Mouse (Mus musculus) neural tube, embryonic 14.5 days (tissue): ENCODE measurements at regions not wholly inside any gene's neighbourhood (a gene's known extent, or its start where the extent isn't known, plus 50 kb on each side); places are given as distances from the start of the nearest gene placed in this dataset.
A peak's percentile ranks its signal among the peaks of the same experiment; 100 is the strongest.

ENCODE experiments used
- ATAC-seq: fragments of 200-750 bp; cut with Nextera tagmentation; 2 replicates; pipeline ENCODE4 v1.8.0; 2017; ENCODE audit warnings: low read depth, mild to moderate bottlenecking, moderate TSS enrichment, moderate library complexity
- H3K27ac ChIP-seq: fragments of 300-500 bp; sonication (generic); 2 replicates; pipeline ENCODE4 v1.5.1; 2014; ENCODE audit warnings: low read depth, mild to moderate bottlenecking, control low read depth, low read length, moderate library complexity, mixed read lengths
- H3K27me3 ChIP-seq: fragments of 300-500 bp; sonication (generic); 2 replicates; pipeline ENCODE4 v1.6.1; 2014; ENCODE audit warnings: low read length; ENCODE audit not compliant: control insufficient read depth, insufficient read depth
- H3K36me3 ChIP-seq: fragments of 300-500 bp; sonication (generic); 2 replicates; pipeline ENCODE4 v1.6.1; 2014; ENCODE audit warnings: low read length, mixed read lengths; ENCODE audit not compliant: control insufficient read depth, insufficient read depth
- H3K4me1 ChIP-seq: fragments of 300-500 bp; sonication (generic); 2 replicates; pipeline ENCODE4 v1.6.1; 2014; ENCODE audit warnings: low read length; ENCODE audit not compliant: control insufficient read depth, insufficient read depth
- H3K4me2 ChIP-seq: fragments of 300-500 bp; sonication (generic); 2 replicates; pipeline ENCODE4 v1.6.1; 2014; ENCODE audit warnings: mild to moderate bottlenecking, low read depth, low read length, control low read depth
- H3K4me3 ChIP-seq: fragments of 300-500 bp; sonication (generic); 2 replicates; pipeline ENCODE4 v1.5.1; 2014; ENCODE audit warnings: low read depth, low read length, control low read depth, mixed read lengths
- H3K9ac ChIP-seq: fragments of 300-500 bp; sonication (generic); replicated peaks from 2 replicates; pipeline ENCODE4 v1.6.1; 2014; ENCODE audit warnings: low read depth, mild to moderate bottlenecking, control low read depth, low read length, mixed read lengths
- H3K9me3 ChIP-seq: fragments of 300-500 bp; sonication (generic); 2 replicates; pipeline ENCODE4 v1.6.1; 2016; ENCODE audit warnings: low read length; ENCODE audit not compliant: control insufficient read depth
- WGBS: fragments of 180-500 bp; shearing (Covaris S2); extraction: QIAGEN DNeasy Blood & Tissue Kit; methylation state at CpG from one replicate; pipeline ENCODE4 v1.1.7; 2014; 5-methylcytosine and 5-hydroxymethylcytosine counted together

GRCm38 (mm10) chr8:80249762-80250161, 192.0 kb upstream of the Hhip start:
- H3K27ac ChIP-seq = no peak overlapping the region
- no peak overlapping the region for H3K4me3 ChIP-seq
- no peaks in the 10 kb centered on the region for H3K36me3 ChIP-seq
- H3K9ac ChIP-seq = no peak overlapping the region
- no peak for ATAC-seq
- no peak overlapping the region for H3K4me2 ChIP-seq
- no peaks in the 10 kb centered on the region for H3K4me1 ChIP-seq
- no peaks in the 10 kb centered on the region for H3K27me3 ChIP-seq
- H3K9me3 ChIP-seq = no peaks in the 10 kb centered on the region
- 67% methylated on average over 2 of the region's 2 CpGs for WGBS

- no peak overlapping the region for H3K27ac ChIP-seq
- no peaks in the 10 kb centered on the region for H3K9me3 ChIP-seq
- no peaks in the 10 kb centered on the region for H3K4me1 ChIP-seq
- H3K27me3 ChIP-seq = no peaks in the 10 kb centered on the region
- H3K4me2 ChIP-seq = no peak overlapping the region
- ATAC-seq = no peak
- no peaks in the 10 kb centered on the region for H3K36me3 ChIP-seq
- H3K4me3 ChIP-seq = no peak overlapping the region
- WGBS = 88% methylated on average over 4 of the region's 4 CpGs
- no peak overlapping the region for H3K9ac ChIP-seq
Observed at GRCm38 (mm10) chr8:80239879-80240278, 182.1 kb upstream of the Hhip start.

GRCm38 (mm10) chr8:80210361-80210760, 152.6 kb upstream of the Hhip start:
- Histone ChIP-seq H3K36me3 (no peaks in the 10 kb centered on the region), H3K4me1 (no peaks in the 10 kb centered on the region), H3K4me3 (no peak overlapping the region), H3K9me3 (no peaks in the 10 kb centered on the region), H3K9ac (no peak overlapping the region), H3K27ac (no peak overlapping the region), H3K27me3 (no peaks in the 10 kb centered on the region), H3K4me2 (no peak overlapping the region)
- WGBS = 86% methylated on average over 1 of the region's 1 CpGs
- ATAC-seq = no peak

GRCm38 (mm10) chr8:80204678-80205654, 147.2 kb upstream of the Hhip start:
- no peaks in the 10 kb centered on the region for H3K27me3 ChIP-seq
- H3K9me3 ChIP-seq = no peaks in the 10 kb centered on the region
- no peak overlapping the region for H3K4me3 ChIP-seq
- ATAC-seq = peak; percentile 63; the same call in 1 of the 2 replicates
- no peak overlapping the region for H3K27ac ChIP-seq
- no peak overlapping the region for H3K4me2 ChIP-seq
- H3K9ac ChIP-seq = no peak overlapping the region
- 18% methylated on average over 15 of the region's 15 CpGs for WGBS
- 0 out of 2 replicates have a peak, but pooled peaks cover 2% of the 10 kb centered on the region for H3K4me1 ChIP-seq
- H3K36me3 ChIP-seq = no peaks in the 10 kb centered on the region

GRCm38 (mm10) chr8:80203769-80204677, 146.2 kb upstream of the Hhip start:
- H3K4me1 ChIP-seq = 0 out of 2 replicates have a peak, but pooled peaks cover 2% of the 10 kb centered on the region
- H3K9ac ChIP-seq = no peak overlapping the region
- H3K27me3 ChIP-seq = no peaks in the 10 kb centered on the region
- H3K36me3 ChIP-seq = no peaks in the 10 kb centered on the region
- H3K27ac ChIP-seq = no peak overlapping the region
- peak; percentile 39; the same call in 1 of the 2 replicates for ATAC-seq
- no peak overlapping the region for H3K4me3 ChIP-seq
- H3K9me3 ChIP-seq = no peaks in the 10 kb centered on the region
- 15% methylated on average over 4 of the region's 4 CpGs for WGBS
- no peak overlapping the region for H3K4me2 ChIP-seq

- 92% methylated on average over 4 of the region's 4 CpGs for WGBS
- ATAC-seq = no peak
- H3K4me3 ChIP-seq = no peak overlapping the region
- no peaks in the 10 kb centered on the region for H3K4me1 ChIP-seq
- no peak overlapping the region for H3K9ac ChIP-seq
- H3K36me3 ChIP-seq = no peaks in the 10 kb centered on the region
- no peak overlapping the region for H3K4me2 ChIP-seq
- no peaks in the 10 kb centered on the region for H3K9me3 ChIP-seq
- no peak overlapping the region for H3K27ac ChIP-seq
- H3K27me3 ChIP-seq = no peaks in the 10 kb centered on the region
Observed at GRCm38 (mm10) chr8:80197680-80198079, 139.9 kb upstream of the Hhip start.

- H3K36me3 ChIP-seq = no peaks in the 10 kb centered on the region
- ATAC-seq = peak; percentile 89
- no peak overlapping the region for H3K27ac ChIP-seq
- 41% methylated on average over 4 of the region's 4 CpGs for WGBS
- no peaks in the 10 kb centered on the region for H3K27me3 ChIP-seq
- no peak overlapping the region for H3K4me3 ChIP-seq
- no peaks in the 10 kb centered on the region for H3K9me3 ChIP-seq
- H3K4me2 ChIP-seq = no peak overlapping the region
- no peak overlapping the region for H3K9ac ChIP-seq
- no peaks in the 10 kb centered on the region for H3K4me1 ChIP-seq
Observed at GRCm38 (mm10) chr8:80190510-80190908, 132.7 kb upstream of the Hhip start.

GRCm38 (mm10) chr8:80189797-80190509, 132.1 kb upstream of the Hhip start:
- H3K4me3 ChIP-seq = no peak overlapping the region
- H3K27ac ChIP-seq = no peak overlapping the region
- no peaks in the 10 kb centered on the region for H3K27me3 ChIP-seq
- H3K4me1 ChIP-seq = no peaks in the 10 kb centered on the region
- H3K9ac ChIP-seq = no peak overlapping the region
- H3K4me2 ChIP-seq = no peak overlapping the region
- no peaks in the 10 kb centered on the region for H3K9me3 ChIP-seq
- WGBS = 52% methylated on average over 10 of the region's 10 CpGs
- H3K36me3 ChIP-seq = no peaks in the 10 kb centered on the region
- ATAC-seq = peak; percentile 63
